Mouse (Mus musculus) embryonic facial prominence, embryonic 15.5 days (tissue): ENCODE measurements at regions not wholly inside any gene's neighbourhood (a gene's known extent, or its start where the extent isn't known, plus 50 kb on each side); places are given as distances from the start of the nearest gene placed in this dataset.
A peak's percentile ranks its signal among the peaks of the same experiment; 100 is the strongest.

ENCODE experiments used
- ATAC-seq: fragments of 200-750 bp; cut with Nextera tagmentation; 2 replicates; pipeline ENCODE4 v1.8.0; 2017; ENCODE audit warnings: low read depth, moderate TSS enrichment; ENCODE audit not compliant: insufficient number of reproducible peaks, low FRiP score, low TSS enrichment
- H3K27ac ChIP-seq: fragments of 300-500 bp; sonication (generic); replicated peaks from 2 replicates; pipeline ENCODE4 v1.5.1; 2015; ENCODE audit warnings: mild to moderate bottlenecking, inconsistent platforms
- H3K27me3 ChIP-seq: fragments of 300-500 bp; sonication (generic); 2 replicates; pipeline ENCODE4 v1.6.1; 2015; ENCODE audit warnings: inconsistent platforms
- H3K36me3 ChIP-seq: fragments of 300-500 bp; sonication (generic); 2 replicates; pipeline ENCODE4 v1.6.1; 2015; ENCODE audit warnings: mild to moderate bottlenecking, inconsistent platforms
- H3K4me1 ChIP-seq: fragments of 300-500 bp; sonication (generic); 2 replicates; pipeline ENCODE4 v1.6.1; 2015; ENCODE audit warnings: inconsistent platforms
- H3K4me2 ChIP-seq: fragments of 300-500 bp; sonication (generic); replicated peaks from 2 replicates; pipeline ENCODE4 v1.6.1; 2015; ENCODE audit warnings: mild to moderate bottlenecking, inconsistent platforms
- H3K4me3 ChIP-seq: fragments of 300-500 bp; sonication (generic); replicated peaks from 2 replicates; pipeline ENCODE4 v1.5.1; 2015; ENCODE audit warnings: mild to moderate bottlenecking, inconsistent platforms
- H3K9ac ChIP-seq: fragments of 300-500 bp; sonication (generic); 2 replicates; pipeline ENCODE4 v1.6.1; 2015; ENCODE audit warnings: inconsistent platforms
- H3K9me3 ChIP-seq: fragments of 300-500 bp; sonication (generic); replicated peaks from 2 replicates; pipeline ENCODE4 v1.6.1; 2016; ENCODE audit warnings: inconsistent platforms
- WGBS: fragments of 180-500 bp; shearing (Covaris S2); methylation state at CpG from one replicate; pipeline ENCODE4 v1.1.7; 2015; 5-methylcytosine and 5-hydroxymethylcytosine counted together

GRCm38 (mm10) chr10:84003601-84004149, 281.0 kb downstream of the 1500009L16Rik start:
- no peak overlapping the region for H3K4me2 ChIP-seq
- H3K27me3 ChIP-seq: no peaks in the 10 kb centered on the region
- no peaks in the 10 kb centered on the region for H3K36me3 ChIP-seq
- H3K27ac ChIP-seq: peak overlapping the region; percentile 65; the same call in 1 of the 2 replicates
- H3K9ac ChIP-seq: no peak overlapping the region
- WGBS: 39% methylated on average over 8 of the region's 8 CpGs
- no peak overlapping the region for H3K4me3 ChIP-seq
- H3K4me1 ChIP-seq: peaks cover 20% of the 10 kb centered on the region; the same call in 1 of the 2 replicates
- no peak for ATAC-seq
- no peaks in the 10 kb centered on the region for H3K9me3 ChIP-seq

DNA sequence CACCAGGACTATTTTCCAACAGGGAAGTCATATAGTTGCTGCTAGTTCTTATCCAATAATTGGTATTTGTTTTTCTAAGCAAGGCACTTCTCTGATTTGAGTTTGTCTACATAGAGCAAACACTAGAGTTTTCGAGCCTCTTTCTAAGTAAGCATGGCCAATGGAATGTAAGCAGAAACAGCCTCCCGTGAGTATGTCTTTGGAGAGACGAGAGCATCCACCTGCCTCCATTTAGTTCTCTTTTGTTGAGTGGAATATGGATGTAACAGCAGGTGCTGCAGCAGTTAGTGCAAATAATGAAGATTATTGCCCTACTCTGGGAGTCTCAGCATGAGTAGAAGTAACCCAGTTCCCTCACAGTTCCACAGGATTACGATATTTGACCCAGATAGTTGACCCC, 286.3 kb downstream of the 1500009L16Rik start:
- Histone ChIP-seq H3K4me1 (peaks cover under 1% of the 10 kb centered on the region; the same call in 1 of the 2 replicates), H3K9ac (no peak overlapping the region), H3K27ac (no peak overlapping the region), H3K27me3 (no peaks in the 10 kb centered on the region), H3K9me3 (no peaks in the 10 kb centered on the region), H3K36me3 (no peaks in the 10 kb centered on the region), H3K4me2 (no peak overlapping the region), H3K4me3 (no peak overlapping the region)
- no peak for ATAC-seq
- WGBS: 79% methylated on average over 4 of the region's 4 CpGs

DNA sequence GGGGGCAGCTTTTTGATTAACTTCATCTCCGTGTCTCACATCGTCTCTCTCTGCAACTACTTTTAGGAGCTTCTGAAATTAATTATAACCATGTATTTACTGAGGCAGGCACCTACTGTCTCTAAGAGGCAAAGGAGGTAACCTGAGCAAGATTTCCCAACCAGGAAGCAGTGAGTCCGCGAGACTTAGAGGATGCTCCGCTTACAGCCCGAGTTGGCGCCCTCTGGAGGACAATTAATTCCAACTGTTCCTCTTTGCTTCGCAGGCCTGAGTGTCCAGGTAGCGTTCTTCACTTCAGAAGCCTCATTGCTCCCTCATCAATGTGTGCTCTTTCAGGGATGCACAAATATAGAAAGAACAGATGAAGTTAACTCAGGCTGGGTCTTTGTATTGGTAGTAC, 296.7 kb downstream of the 1500009L16Rik start:
- no peak for ATAC-seq
- Histone ChIP-seq H3K4me3 (no peak overlapping the region), H3K36me3 (no peaks in the 10 kb centered on the region), H3K27ac (no peak overlapping the region), H3K27me3 (no peaks in the 10 kb centered on the region), H3K4me1 (peaks cover 13% of the 10 kb centered on the region; the same call in 1 of the 2 replicates), H3K9me3 (no peaks in the 10 kb centered on the region), H3K9ac (no peak overlapping the region), H3K4me2 (no peak overlapping the region)
- 13% methylated on average over 9 of the region's 9 CpGs for WGBS

- no peaks in the 10 kb centered on the region for H3K9me3 ChIP-seq
- H3K27me3 ChIP-seq: no peaks in the 10 kb centered on the region
- no peak for ATAC-seq
- WGBS: 52% methylated on average over 10 of the region's 10 CpGs
- H3K9ac ChIP-seq: no peak overlapping the region
- peaks cover 14% of the 10 kb centered on the region; the same call in 1 of the 2 replicates for H3K4me1 ChIP-seq
- no peak overlapping the region for H3K4me3 ChIP-seq
- no peak overlapping the region for H3K27ac ChIP-seq
- H3K4me2 ChIP-seq: no peak overlapping the region
- H3K36me3 ChIP-seq: no peaks in the 10 kb centered on the region
Measured at GRCm38 (mm10) chr10:84020023-84020620, 297.5 kb downstream of the 1500009L16Rik start.

- H3K4me1 ChIP-seq: peaks cover 14% of the 10 kb centered on the region; the same call in 1 of the 2 replicates
- H3K9me3 ChIP-seq: no peaks in the 10 kb centered on the region
- no peak overlapping the region for H3K4me3 ChIP-seq
- WGBS: 70% methylated on average over 12 of the region's 12 CpGs
- H3K36me3 ChIP-seq: no peaks in the 10 kb centered on the region
- no peak overlapping the region for H3K9ac ChIP-seq
- H3K27me3 ChIP-seq: no peaks in the 10 kb centered on the region
- ATAC-seq: no peak
- no peak overlapping the region for H3K4me2 ChIP-seq
- no peak overlapping the region for H3K27ac ChIP-seq
Measured at GRCm38 (mm10) chr10:84021167-84022120, 298.8 kb downstream of the 1500009L16Rik start.

DNA sequence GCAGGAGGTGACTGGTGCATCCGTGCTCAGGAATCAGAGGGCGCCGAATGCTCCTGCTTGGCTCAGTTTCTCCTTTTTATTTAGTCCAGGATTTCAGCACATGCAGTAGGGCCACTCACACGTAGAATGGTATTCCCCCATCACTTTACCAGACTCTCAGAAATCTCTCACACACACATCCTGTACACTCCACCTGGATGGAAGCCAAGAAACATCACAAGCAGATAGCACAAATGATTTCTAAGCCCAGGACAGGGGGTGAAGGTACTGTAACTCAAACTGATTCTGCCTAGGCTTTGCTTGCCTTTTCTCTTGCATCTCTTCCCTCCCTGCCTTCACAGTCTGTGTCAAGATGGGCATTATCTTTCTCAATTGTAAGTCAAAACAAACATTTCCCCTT, 301.6 kb downstream of the 1500009L16Rik start:
- Histone ChIP-seq H3K4me2 (no peak overlapping the region), H3K27ac (no peak overlapping the region), H3K4me3 (no peak overlapping the region), H3K36me3 (no peaks in the 10 kb centered on the region), H3K9ac (no peak overlapping the region), H3K27me3 (no peaks in the 10 kb centered on the region), H3K4me1 (peaks cover 14% of the 10 kb centered on the region; the same call in 1 of the 2 replicates), H3K9me3 (no peaks in the 10 kb centered on the region)
- no peak for ATAC-seq
- 74% methylated on average over 4 of the region's 4 CpGs for WGBS

DNA sequence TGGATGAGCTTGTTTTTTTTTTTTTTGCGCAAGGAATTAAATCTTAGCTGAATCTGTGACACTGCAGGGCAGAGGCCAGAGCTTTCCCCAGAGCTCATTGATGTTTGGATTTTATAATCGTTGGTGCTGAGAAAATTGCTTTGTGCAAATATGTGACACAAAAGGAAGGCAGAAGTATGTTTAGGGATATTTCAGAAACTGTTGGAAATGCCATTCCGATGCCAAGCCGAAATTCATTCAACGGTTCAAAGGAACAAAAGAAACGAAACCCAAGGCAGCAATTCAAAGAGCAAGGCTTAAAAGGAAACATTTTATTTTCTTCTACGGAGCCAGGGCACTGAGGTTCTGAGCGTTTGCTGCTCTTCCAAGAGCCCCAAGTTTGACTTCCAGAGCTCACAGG, 302.2 kb downstream of the 1500009L16Rik start:
- WGBS: 36% methylated on average over 8 of the region's 8 CpGs
- no peaks in the 10 kb centered on the region for H3K27me3 ChIP-seq
- no peak overlapping the region for H3K9ac ChIP-seq
- H3K27ac ChIP-seq: no peak overlapping the region
- no peaks in the 10 kb centered on the region for H3K36me3 ChIP-seq
- H3K4me1 ChIP-seq: peaks cover 11% of the 10 kb centered on the region; the same call in 1 of the 2 replicates
- no peak overlapping the region for H3K4me3 ChIP-seq
- no peak for ATAC-seq
- no peaks in the 10 kb centered on the region for H3K9me3 ChIP-seq
- H3K4me2 ChIP-seq: no peak overlapping the region

DNA sequence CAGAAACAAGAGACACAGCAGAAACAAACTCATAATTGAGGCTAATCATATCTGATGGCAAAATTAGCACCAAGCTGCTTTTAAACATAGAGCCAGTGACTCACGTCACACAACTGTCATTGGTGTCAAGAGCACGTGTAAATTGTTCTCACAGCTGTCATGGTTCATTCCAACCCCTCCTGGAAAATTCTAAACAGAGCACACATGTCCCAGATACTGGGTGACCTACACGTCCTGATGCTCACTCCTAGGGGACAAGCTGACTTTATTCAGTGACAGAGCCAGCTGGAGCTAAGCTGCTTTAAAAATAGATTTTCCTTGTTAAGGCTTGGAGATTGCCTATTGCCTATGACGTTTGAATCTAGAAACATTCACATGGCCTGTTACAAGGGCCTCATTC, 304.1 kb downstream of the 1500009L16Rik start:
- Histone ChIP-seq H3K4me3 (no peak overlapping the region), H3K36me3 (no peaks in the 10 kb centered on the region), H3K4me2 (no peak overlapping the region), H3K9me3 (no peaks in the 10 kb centered on the region), H3K27ac (no peak overlapping the region), H3K4me1 (peaks cover 5% of the 10 kb centered on the region; the same call in 1 of the 2 replicates), H3K27me3 (no peaks in the 10 kb centered on the region), H3K9ac (no peak overlapping the region)
- 44% methylated on average over 4 of the region's 4 CpGs for WGBS
- ATAC-seq: 0 out of 2 replicates have a peak, but pooled peaks have one; percentile 51

- H3K4me2 ChIP-seq: no peak overlapping the region
- peaks cover 5% of the 10 kb centered on the region; the same call in 1 of the 2 replicates for H3K4me1 ChIP-seq
- H3K27me3 ChIP-seq: no peaks in the 10 kb centered on the region
- no peak for ATAC-seq
- H3K27ac ChIP-seq: no peak overlapping the region
- H3K9ac ChIP-seq: no peak overlapping the region
- H3K4me3 ChIP-seq: no peak overlapping the region
- no peaks in the 10 kb centered on the region for H3K36me3 ChIP-seq
- H3K9me3 ChIP-seq: no peaks in the 10 kb centered on the region
- 28% methylated on average over 11 of the region's 11 CpGs for WGBS
Measured at GRCm38 (mm10) chr10:84036131-84036877, 313.6 kb downstream of the 1500009L16Rik start.

GRCm38 (mm10) chr10:84048706-84049105, 326.0 kb downstream of the 1500009L16Rik start:
- Histone ChIP-seq H3K27me3 (no peaks in the 10 kb centered on the region), H3K9me3 (no peaks in the 10 kb centered on the region), H3K9ac (no peak overlapping the region), H3K4me3 (no peak overlapping the region), H3K27ac (peak overlapping the region; percentile 83), H3K4me2 (no peak overlapping the region), H3K4me1 (0 out of 2 replicates have a peak, but pooled peaks cover 6% of the 10 kb centered on the region), H3K36me3 (no peaks in the 10 kb centered on the region)
- WGBS: 35% methylated on average over 5 of the region's 5 CpGs
- peak; percentile 88 for ATAC-seq
